Mouse (Mus musculus): ENCODE measurements around the gene Gfod1. TPM values are rescaled to one million over a fixed set of nuclear protein-coding genes. Genes with fewer than 3 reads are reported as not detected.

Gene Gfod1
- polyA plus RNA-seq, 1 experiment from 2014 or later = 0.50 TPM

- H3K4me3 ChIP-seq (ENCODE audit: low read depth, low read length) = no peak overlapping the region
- no peaks in the 10 kb centered on the region for H3K27me3 ChIP-seq (ENCODE audit: control insufficient read depth, insufficient read depth, low read length)
- no peak overlapping the region for H3K9ac ChIP-seq (replicated peaks; ENCODE audit: low read length)
- no peak overlapping the region for H3K27ac ChIP-seq (replicated peaks; ENCODE audit: low read depth, low read length)
- ATAC-seq (replicated peaks; ENCODE audit: insufficient number of reproducible peaks, low FRiP score, low TSS enrichment, low read depth) (no peak), DNase-seq (ENCODE audit: low spot score) (no peak)
- 41% methylated on average over 5 of the region's 5 CpGs for WGBS
- H3K36me3 ChIP-seq (replicated peaks; ENCODE audit: control insufficient read depth, insufficient read depth, low read depth, low read length) = no peaks in the 10 kb centered on the region
- no peak overlapping the region for H3K4me2 ChIP-seq (ENCODE audit: low read depth, low read length)
- H3K9me3 ChIP-seq (replicated peaks; ENCODE audit: control insufficient read depth, low read length) = no peaks in the 10 kb centered on the region
- no peaks in the 10 kb centered on the region for H3K4me1 ChIP-seq (ENCODE audit: control insufficient read depth, insufficient read depth, low read length)
Observed at GRCm38 (mm10) chr13:43157370-43157769, 146.6 kb downstream of the Gfod1 start.

- H3K4me2 ChIP-seq (ENCODE audit: low read depth, low read length) = no peak overlapping the region
- H3K4me3 ChIP-seq (ENCODE audit: low read depth, low read length) = no peak overlapping the region
- H3K27ac ChIP-seq (replicated peaks; ENCODE audit: low read depth, low read length) = no peak overlapping the region
- WGBS = 87% methylated on average over 14 of the region's 14 CpGs
- H3K4me1 ChIP-seq (ENCODE audit: control insufficient read depth, insufficient read depth, low read length) = no peaks in the 10 kb centered on the region
- H3K9ac ChIP-seq (replicated peaks; ENCODE audit: low read length) = no peak overlapping the region
- no peak for ATAC-seq (replicated peaks; ENCODE audit: insufficient number of reproducible peaks, low FRiP score, low TSS enrichment, low read depth)
- no peaks in the 10 kb centered on the region for H3K27me3 ChIP-seq (ENCODE audit: control insufficient read depth, insufficient read depth, low read length)
- no peaks in the 10 kb centered on the region for H3K36me3 ChIP-seq (replicated peaks; ENCODE audit: control insufficient read depth, insufficient read depth, low read depth, low read length)
- H3K9me3 ChIP-seq (replicated peaks; ENCODE audit: control insufficient read depth, low read length) = no peaks in the 10 kb centered on the region
- DNase-seq (ENCODE audit: low spot score) = no peak
Observed at GRCm38 (mm10) chr13:43152005-43152520, 151.9 kb downstream of the Gfod1 start.

- Histone ChIP-seq H3K9ac (replicated peaks; ENCODE audit: low read length) (no peak overlapping the region), H3K36me3 (replicated peaks; ENCODE audit: control insufficient read depth, insufficient read depth, low read depth, low read length) (no peaks in the 10 kb centered on the region), H3K4me2 (ENCODE audit: low read depth, low read length) (no peak overlapping the region), H3K4me3 (ENCODE audit: low read depth, low read length) (no peak overlapping the region), H3K27ac (replicated peaks; ENCODE audit: low read depth, low read length) (no peak overlapping the region), H3K27me3 (ENCODE audit: control insufficient read depth, insufficient read depth, low read length) (no peaks in the 10 kb centered on the region), H3K4me1 (ENCODE audit: control insufficient read depth, insufficient read depth, low read length) (no peaks in the 10 kb centered on the region), H3K9me3 (replicated peaks; ENCODE audit: control insufficient read depth, low read length) (no peaks in the 10 kb centered on the region)
- WGBS = 75% methylated on average over 3 of the region's 3 CpGs
- DNase-seq (ENCODE audit: low spot score) (no peak), ATAC-seq (replicated peaks; ENCODE audit: insufficient number of reproducible peaks, low FRiP score, low TSS enrichment, low read depth) (no peak)
Observed at GRCm38 (mm10) chr13:43149661-43150060, 154.3 kb downstream of the Gfod1 start.

GRCm38 (mm10) chr13:43148692-43149091, 155.3 kb downstream of the Gfod1 start:
- Histone ChIP-seq H3K9me3 (replicated peaks; ENCODE audit: control insufficient read depth, low read length) (no peaks in the 10 kb centered on the region), H3K27me3 (ENCODE audit: control insufficient read depth, insufficient read depth, low read length) (no peaks in the 10 kb centered on the region), H3K9ac (replicated peaks; ENCODE audit: low read length) (no peak overlapping the region), H3K4me1 (ENCODE audit: control insufficient read depth, insufficient read depth, low read length) (no peaks in the 10 kb centered on the region), H3K4me2 (ENCODE audit: low read depth, low read length) (no peak overlapping the region), H3K4me3 (ENCODE audit: low read depth, low read length) (no peak overlapping the region), H3K36me3 (replicated peaks; ENCODE audit: control insufficient read depth, insufficient read depth, low read depth, low read length) (no peaks in the 10 kb centered on the region), H3K27ac (replicated peaks; ENCODE audit: low read depth, low read length) (no peak overlapping the region)
- WGBS = 66% methylated on average over 4 of the region's 4 CpGs
- ATAC-seq (replicated peaks; ENCODE audit: insufficient number of reproducible peaks, low FRiP score, low TSS enrichment, low read depth) = no peak
- no peak for DNase-seq (ENCODE audit: low spot score)

- H3K27me3 ChIP-seq (ENCODE audit: control insufficient read depth, insufficient read depth, low read length) = no peaks in the 10 kb centered on the region
- H3K36me3 ChIP-seq (replicated peaks; ENCODE audit: control insufficient read depth, insufficient read depth, low read depth, low read length) = no peaks in the 10 kb centered on the region
- H3K9me3 ChIP-seq (replicated peaks; ENCODE audit: control insufficient read depth, low read length) = no peaks in the 10 kb centered on the region
- WGBS = 50% methylated on average over 8 of the region's 8 CpGs
- no peak overlapping the region for H3K9ac ChIP-seq (replicated peaks; ENCODE audit: low read length)
- no peaks in the 10 kb centered on the region for H3K4me1 ChIP-seq (ENCODE audit: control insufficient read depth, insufficient read depth, low read length)
- H3K4me2 ChIP-seq (ENCODE audit: low read depth, low read length) = no peak overlapping the region
- ATAC-seq (replicated peaks; ENCODE audit: insufficient number of reproducible peaks, low FRiP score, low TSS enrichment, low read depth) (no peak), DNase-seq (ENCODE audit: low spot score) (no peak)
- H3K4me3 ChIP-seq (ENCODE audit: low read depth, low read length) = no peak overlapping the region
- H3K27ac ChIP-seq (replicated peaks; ENCODE audit: low read depth, low read length) = no peak overlapping the region
Observed at GRCm38 (mm10) chr13:43146515-43147258, 157.3 kb downstream of the Gfod1 start.

Other genes starting within 250 kb of the Gfod1 start
- 71.5 and 72.9 TPM in 2 replicates for gene Tbc1d7, start 132.7 kb downstream of the Gfod1 start, polyA plus RNA-seq (2014; fragmentation: Nextera tagmentation; extraction: Ambion mirVana)
- 33.2 and 35.2 TPM in 2 replicates for gene Sirt5, start 61.3 kb upstream of the Gfod1 start, polyA plus RNA-seq (2014; fragmentation: Nextera tagmentation; extraction: Ambion mirVana)
- gene Nol7, start 94.2 kb upstream of the Gfod1 start, polyA plus RNA-seq (2014; fragmentation: Nextera tagmentation; extraction: Ambion mirVana) = 184 and 203 TPM in 2 replicates
- gene Ranbp9, start 177.1 kb upstream of the Gfod1 start, polyA plus RNA-seq (2014; fragmentation: Nextera tagmentation; extraction: Ambion mirVana) = 11.1 and 14.9 TPM in 2 replicates

All from embryonic facial prominence, embryonic 11.5 days (tissue).